ENCODE assay signal across 16 mouse cellular contexts in the genomic region with DNA sequence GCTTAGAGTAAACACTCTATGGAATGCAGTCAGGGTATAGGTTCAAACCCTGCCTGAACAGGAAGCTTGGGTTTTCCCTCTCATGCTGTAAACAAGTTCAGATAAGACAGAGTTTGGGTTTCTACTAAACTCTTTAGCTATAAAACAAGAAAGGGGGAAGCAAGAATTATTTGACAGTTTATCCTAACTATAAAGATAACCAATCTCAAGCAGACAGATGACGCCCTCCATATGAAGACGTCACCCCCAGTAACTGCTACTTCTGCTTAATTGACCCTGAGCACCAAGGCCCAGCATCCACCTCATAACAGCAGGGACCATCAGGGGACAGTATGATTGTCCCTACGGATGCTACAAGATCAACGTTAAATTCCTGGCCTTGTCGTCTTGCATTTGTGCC.
"Had no signal": no experiment of that assay in that cellular context is flagged by ENCODE, and none has a peak within 500 bp of the region (broad histone marks: within the 10 kb centered on the region; RNA-seq: fewer than 3 reads in every experiment).

No protein-coding gene starts in this region.

- H3K36me3 ChIP-seq: midbrain, embryonic 13.5 days; midbrain, embryonic 15.5 days; neural tube, embryonic 12.5 days had no signal

- DNase-seq: lung, adult 18-20 months; lung, embryonic 14.5 days; lung, postnatal 10 days; lung, postnatal 4 days; retina, postnatal 1 day; right cerebral cortex, adult 18-20 months; right cerebral cortex, postnatal 25 days; right cerebral cortex, postnatal 4 days; spleen, adult 18-20 months; thymus, adult 18-20 months; thymus, postnatal 14 days; thymus, postnatal 36 days had no signal

- H3K9me3 ChIP-seq: megakaryocyte, embryonic 14.5 days; midbrain, embryonic 13.5 days; midbrain, embryonic 15.5 days; neural tube, embryonic 12.5 days had no signal

- H3K4me3 ChIP-seq: megakaryocyte, embryonic 14.5 days; midbrain, embryonic 13.5 days; midbrain, embryonic 15.5 days; neural tube, embryonic 12.5 days had no signal

- ATAC-seq: midbrain, embryonic 13.5 days; midbrain, embryonic 15.5 days had no signal

- H3K4me1 ChIP-seq: megakaryocyte, embryonic 14.5 days; midbrain, embryonic 13.5 days; midbrain, embryonic 15.5 days; neural tube, embryonic 12.5 days had no signal

- H3K27me3 ChIP-seq: megakaryocyte, embryonic 14.5 days; midbrain, embryonic 13.5 days; midbrain, embryonic 15.5 days; neural tube, embryonic 12.5 days had no signal
